Mouse (Mus musculus) heart, adult 2 months (tissue): ENCODE results near the gene Acp7. TPM values are rescaled to one million over a fixed set of nuclear protein-coding genes. Genes with fewer than 3 reads are reported as not detected.
"Not testable (repeated sequence)": the region's sequence is repeated elsewhere in the genome, so short reads cannot be mapped to it uniquely, and the experiment has no call there.

Experiments
- DNase-seq, 2 experiments: peaks; one replicate each; pipeline ENCODE4 v3.0.0; 2021
- H3K27ac ChIP-seq: fragments of 200-600 bp; 2 replicates; pipeline ENCODE4 v1.8.1; 2022
- H3K27me3 ChIP-seq: fragments of 200-500 bp; 2 replicates; pipeline ENCODE4 v1.6.1; 2012; ENCODE audit warnings: mild to moderate bottlenecking, low read length, inconsistent platforms, mixed read lengths; ENCODE audit not compliant: control insufficient read depth, insufficient read depth
- H3K36me3 ChIP-seq: fragments of 200-500 bp; 2 replicates; pipeline ENCODE4 v1.6.1; 2012; ENCODE audit warnings: low read length, inconsistent platforms; ENCODE audit not compliant: control insufficient read depth, insufficient read depth
- H3K4me1 ChIP-seq: fragments of 200-500 bp; 2 replicates; pipeline ENCODE4 v1.6.1; 2011; ENCODE audit warnings: low read length; ENCODE audit not compliant: control insufficient read depth, insufficient read depth
- H3K4me3 ChIP-seq: fragments of 200-600 bp; 2 replicates; pipeline ENCODE4 v1.8.1; 2022
- H3K79me2 ChIP-seq: fragments of 200-500 bp; replicated peaks from 2 replicates; pipeline ENCODE4 v1.6.1; 2012; ENCODE audit warnings: mild to moderate bottlenecking, inconsistent platforms, low read length, moderate library complexity, mixed read lengths; ENCODE audit not compliant: control insufficient read depth, insufficient read depth
- H3K9ac ChIP-seq: fragments of 200-500 bp; 2 replicates; pipeline ENCODE4 v1.6.1; 2012; ENCODE audit warnings: low read depth, mild to moderate bottlenecking, control low read depth, inconsistent platforms, low read length, mixed read lengths
- CTCF ChIP-seq: fragments of 200-600 bp; IDR thresholded peaks from 2 replicates; pipeline ENCODE4 v1.8.1; 2022; ENCODE audit warnings: antibody characterized with exemption, mild to moderate bottlenecking, moderate library complexity
- EP300 ChIP-seq: fragments of 200-500 bp; IDR thresholded peaks from 2 replicates; pipeline ENCODE4 v1.6.1; 2011; ENCODE audit warnings: low read depth, low read length, control low read depth; ENCODE audit not compliant: insufficient read depth
- POLR2A ChIP-seq: fragments of 200-500 bp; IDR thresholded peaks from 2 replicates; pipeline ENCODE4 v1.6.1; 2011; ENCODE audit warnings: mild to moderate bottlenecking, low read depth, low read length, control low read depth; ENCODE audit not compliant: insufficient read depth
- WGBS: fragments of 180-500 bp; shearing (Covaris S2); methylation state at CpG from one replicate; pipeline ENCODE4 v1.1.7; 2018; 5-methylcytosine and 5-hydroxymethylcytosine counted together
- intact Hi-C: fragments of 180-260 bp; cut with DNase I; formaldehyde crosslinking; loops from one replicate; pipeline ENCODE4 v1.15.1; 2025
- long read RNA-seq: library from polyadenylated mRNA; stranded (forward); transcript quantifications from one replicate; pipeline ENCODE4 v2.0.0, GENCODE M21; 2021
- polyA plus RNA-seq: library from polyadenylated mRNA; depleted of rRNA; stranded (reverse); fragments of >200 nt; gene quantifications from 2 replicates; pipeline ENCODE4 v1.2.3, GENCODE M21; 2012; rRNA removed
- total RNA-seq, 2 experiments: library from RNA; stranded (reverse); gene quantifications; 2 replicates each; pipeline ENCODE4 v1.2.3; 2021

Acp7 gene
- total RNA-seq (not detected), polyA plus RNA-seq (0.49 TPM in 1 of 2 replicates, not detected in the other)
- long read RNA-seq: 0 reads

- Histone ChIP-seq H3K4me3 (no peak within 1 kb of the TSS), H3K27me3 (peaks cover 6% of the 10 kb centered on the region; the same call in 1 of the 2 replicates)
- intact Hi-C loops: no loop called here
Measured at GRCm38 (mm10) chr7:28631073-28631472, at the start of gene Acp7. TSS of gene Acp7 (minus strand) at chr7:28631332.

GRCm38 (mm10) chr7:28677624-28678023 is 46.5 kb upstream of the Acp7 start:
- intact Hi-C loops: no loop called here
- WGBS: 96% methylated on average over 8 of the region's 8 CpGs
- Histone ChIP-seq H3K79me2 (no peaks in the 10 kb centered on the region), H3K9ac (no peak overlapping the region), H3K36me3 (no peaks in the 10 kb centered on the region), H3K4me3 (no peak overlapping the region), H3K4me1 (no peaks in the 10 kb centered on the region), H3K27me3 (0 out of 2 replicates have a peak, but pooled peaks cover 3% of the 10 kb centered on the region), H3K27ac (no peak overlapping the region)
- no peak for DNase-seq
- TF ChIP-seq EP300 (no peak), CTCF (no peak), POLR2A (no peak)

More at GRCm38 (mm10) chr7:28631073-28631472, at the start of gene Acp7:
- no peak within 1 kb of the TSS for H3K9ac ChIP-seq
- H3K36me3 ChIP-seq: no peaks in the 10 kb centered on the region
- TF ChIP-seq EP300 (no peak), CTCF (no peak), POLR2A (no peak)
- no peaks in the 10 kb centered on the region for H3K4me1 ChIP-seq
- H3K27ac ChIP-seq: no peak within 1 kb of the TSS
- no peak for DNase-seq
- WGBS: 30% methylated on average over 10 of the region's 10 CpGs
- no peaks in the 10 kb centered on the region for H3K79me2 ChIP-seq

GRCm38 (mm10) chr7:28676811-28677541 is 45.8 kb upstream of the Acp7 start:
- intact Hi-C loops: no loop called here
- 69% methylated on average over 13 of the region's 13 CpGs for WGBS
- DNase-seq: no peak

GRCm38 (mm10) chr7:28675746-28676145 is 44.6 kb upstream of the Acp7 start:
- intact Hi-C loops: no loop called here
- H3K4me3 ChIP-seq: no peak overlapping the region
- TF ChIP-seq POLR2A (no peak), CTCF (peak; percentile 53)
- H3K4me1 ChIP-seq: no peaks in the 10 kb centered on the region
- 0 out of 2 replicates have a peak, but pooled peaks cover 3% of the 10 kb centered on the region for H3K27me3 ChIP-seq
- DNase-seq: peak in 1 of 2 experiments; percentile 13
- no peaks in the 10 kb centered on the region for H3K79me2 ChIP-seq
- H3K27ac ChIP-seq: no peak overlapping the region
- WGBS: 38% methylated on average over 11 of the region's 11 CpGs
- no peaks in the 10 kb centered on the region for H3K36me3 ChIP-seq
- H3K9ac ChIP-seq: no peak overlapping the region

More at GRCm38 (mm10) chr7:28676811-28677541, 45.8 kb upstream of the Acp7 start:
- no peak overlapping the region for H3K9ac ChIP-seq
- H3K79me2 ChIP-seq: no peaks in the 10 kb centered on the region
- TF ChIP-seq POLR2A: no peak
- no peak for TF ChIP-seq EP300
- no peak for TF ChIP-seq CTCF
- H3K27ac ChIP-seq: no peak overlapping the region
- H3K4me1 ChIP-seq: no peaks in the 10 kb centered on the region
- 0 out of 2 replicates have a peak, but pooled peaks cover 3% of the 10 kb centered on the region for H3K27me3 ChIP-seq
- no peaks in the 10 kb centered on the region for H3K36me3 ChIP-seq
- no peak overlapping the region for H3K4me3 ChIP-seq

GRCm38 (mm10) chr7:28674994-28675393 is 43.9 kb upstream of the Acp7 start:
- intact Hi-C loops: no loop called here
- TF ChIP-seq POLR2A (no peak), CTCF (no peak), EP300 (no peak)
- DNase-seq: no peak

GRCm38 (mm10) chr7:28672786-28673185 is 41.7 kb upstream of the Acp7 start:
- WGBS: 52% methylated on average over 5 of the region's 5 CpGs
- not testable (repeated sequence) for H3K4me1 ChIP-seq, DNase-seq

More at GRCm38 (mm10) chr7:28674994-28675393, 43.9 kb upstream of the Acp7 start:
- no peaks in the 10 kb centered on the region for H3K4me1 ChIP-seq
- H3K79me2 ChIP-seq: no peaks in the 10 kb centered on the region
- no peaks in the 10 kb centered on the region for H3K36me3 ChIP-seq
- H3K4me3 ChIP-seq: no peak overlapping the region
- 63% methylated on average over 9 of the region's 9 CpGs for WGBS
- H3K27me3 ChIP-seq: 0 out of 2 replicates have a peak, but pooled peaks cover 3% of the 10 kb centered on the region
- no peak overlapping the region for H3K27ac ChIP-seq
- H3K9ac ChIP-seq: no peak overlapping the region

More at GRCm38 (mm10) chr7:28672786-28673185, 41.7 kb upstream of the Acp7 start:
- H3K36me3 ChIP-seq, H3K79me2 ChIP-seq, intact Hi-C loops, H3K4me3 ChIP-seq, H3K27ac ChIP-seq, H3K9ac ChIP-seq, H3K27me3 ChIP-seq: not testable (repeated sequence)
